Mouse (Mus musculus) cerebellum, postnatal 4 days (tissue): ENCODE data around the gene Mrpl27.
"Not testable (repeated sequence)": the region's sequence is repeated elsewhere in the genome, so short reads cannot be mapped to it uniquely, and the experiment has no call there.

Source experiments
- DNase-seq, 2 experiments: peaks; one replicate each; pipeline ENCODE4 v3.0.0; 2022; ENCODE audit warnings: low spot score in 2 of 2, mixed read lengths in 1 of 2

Gene Mrpl27

GRCm38 (mm10) chr11:94653663-94654436 lies at the start of gene Mrpl27, which contains the start of gene Eme1:
Gene Mrpl27, plus strand, starts transcription at chr11:94653767.
Gene Eme1, minus strand, starts transcription at chr11:94653964.
- DNase-seq, result peak; percentile 62 to 80

- no peak for DNase-seq
Observed at GRCm38 (mm10) chr11:94610744-94611740, 42.5 kb upstream of the Mrpl27 start.

- DNase-seq, result no peak
Observed at GRCm38 (mm10) chr11:94614603-94615002, 39.0 kb upstream of the Mrpl27 start.

GRCm38 (mm10) chr11:94615494-94615893 lies 38.1 kb upstream of the Mrpl27 start:
- no peak for DNase-seq

GRCm38 (mm10) chr11:94617646-94618045 lies 35.9 kb upstream of the Mrpl27 start:
- DNase-seq, result no peak

GRCm38 (mm10) chr11:94620766-94621457 lies 32.7 kb upstream of the Mrpl27 start:
- DNase-seq, result no peak

- no peak for DNase-seq
Observed at GRCm38 (mm10) chr11:94621458-94621852, 32.1 kb upstream of the Mrpl27 start.

- DNase-seq, result no peak
Observed at GRCm38 (mm10) chr11:94622162-94622561, 31.4 kb upstream of the Mrpl27 start.

- peak; percentile 97 to 98 for DNase-seq
Observed at GRCm38 (mm10) chr11:94629199-94629883, 24.2 kb upstream of the Mrpl27 start, which contains the start of gene Lrrc59. Gene Lrrc59, plus strand, starts transcription at chr11:94629767.

GRCm38 (mm10) chr11:94629884-94630198 lies 23.7 kb upstream of the Mrpl27 start:
- no peak for DNase-seq

GRCm38 (mm10) chr11:94630199-94631011 lies 23.2 kb upstream of the Mrpl27 start:
- DNase-seq, result peak in 1 of 2 experiments; percentile 22

GRCm38 (mm10) chr11:94631969-94632368 lies 21.6 kb upstream of the Mrpl27 start:
- no peak for DNase-seq

GRCm38 (mm10) chr11:94632988-94633387 lies 20.6 kb upstream of the Mrpl27 start:
- DNase-seq, result no peak

GRCm38 (mm10) chr11:94634431-94634830 lies 19.1 kb upstream of the Mrpl27 start:
- no peak for DNase-seq

- DNase-seq, result no peak
Observed at GRCm38 (mm10) chr11:94644461-94645219, 8.9 kb upstream of the Mrpl27 start.

- DNase-seq, result no peak
Observed at GRCm38 (mm10) chr11:94646457-94646856, 7.1 kb upstream of the Mrpl27 start.

- not testable (repeated sequence) for DNase-seq
Observed at GRCm38 (mm10) chr11:94651241-94651640, 2.3 kb upstream of the Mrpl27 start.

GRCm38 (mm10) chr11:94652973-94653372 lies 594 bp upstream of the Mrpl27 start:
- no peak for DNase-seq

- no peak for DNase-seq
Observed at GRCm38 (mm10) chr11:94661344-94661743, 7.8 kb downstream of the Mrpl27 start.

GRCm38 (mm10) chr11:94665281-94665680 lies 11.7 kb downstream of the Mrpl27 start:
- no peak for DNase-seq
